Mouse (Mus musculus) right cerebral cortex, adult 18-20 months (tissue): ENCODE data around the gene Gpx5.

Experiments used
- DNase-seq: peaks from one replicate; pipeline ENCODE4 v3.0.0; 2022; ENCODE audit warnings: mixed read lengths

Gpx5 gene

GRCm38 (mm10) chr13:21292631-21293030, at the start of gene Gpx5:
TSS of gene Gpx5 (minus strand) at chr13:21292731.
- DNase-seq, result no peak

DNA sequence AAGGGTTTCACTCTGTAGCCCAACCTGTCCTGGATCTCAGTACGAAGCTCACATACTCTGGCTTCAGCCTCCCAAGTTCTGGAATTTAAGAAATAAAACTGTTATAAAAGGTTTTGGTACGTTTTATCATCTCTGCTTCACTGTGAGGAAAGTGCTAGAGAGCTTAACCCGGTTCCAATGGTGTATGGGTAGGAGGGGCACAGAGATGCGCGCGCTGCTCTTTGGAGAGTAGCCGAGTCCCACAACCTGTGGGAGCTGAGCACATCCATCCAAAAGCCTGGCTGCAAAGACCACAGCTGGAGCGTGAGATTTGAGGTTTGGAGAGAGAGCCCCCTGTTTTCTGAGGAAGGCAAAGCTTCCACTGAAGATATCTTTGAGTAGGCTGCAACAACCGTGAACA, 34.9 kb upstream of the Gpx5 start:
- no peak for DNase-seq

GRCm38 (mm10) chr13:21326657-21327211, 34.2 kb upstream of the Gpx5 start:
- DNase-seq, result peak; percentile 81

DNA sequence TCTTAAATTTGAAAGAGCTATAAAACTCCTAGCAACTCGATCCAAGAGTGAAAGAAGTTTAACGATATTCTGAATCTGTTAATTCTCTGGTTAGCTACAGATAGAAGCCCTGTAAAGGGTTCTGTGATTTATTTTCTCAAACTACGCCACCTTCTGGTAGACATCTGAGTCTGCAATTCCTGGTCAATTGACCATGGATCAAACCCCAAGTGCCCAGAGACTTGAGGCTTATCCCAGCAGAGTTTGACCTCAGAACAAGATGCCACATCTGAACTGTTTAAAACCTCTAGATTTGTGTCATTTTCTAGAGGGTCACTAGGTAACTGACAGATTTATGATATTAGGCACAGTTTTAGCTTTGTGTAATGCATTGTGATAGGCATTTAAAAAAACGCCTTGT, 33.7 kb upstream of the Gpx5 start:
- no peak for DNase-seq

GRCm38 (mm10) chr13:21323405-21323804, 30.9 kb upstream of the Gpx5 start:
- no peak for DNase-seq

- peak; percentile 72 for DNase-seq
Measured at GRCm38 (mm10) chr13:21322509-21323375, 30.2 kb upstream of the Gpx5 start.

GRCm38 (mm10) chr13:21321890-21322494, 29.5 kb upstream of the Gpx5 start:
- peak; percentile 11 for DNase-seq

DNA sequence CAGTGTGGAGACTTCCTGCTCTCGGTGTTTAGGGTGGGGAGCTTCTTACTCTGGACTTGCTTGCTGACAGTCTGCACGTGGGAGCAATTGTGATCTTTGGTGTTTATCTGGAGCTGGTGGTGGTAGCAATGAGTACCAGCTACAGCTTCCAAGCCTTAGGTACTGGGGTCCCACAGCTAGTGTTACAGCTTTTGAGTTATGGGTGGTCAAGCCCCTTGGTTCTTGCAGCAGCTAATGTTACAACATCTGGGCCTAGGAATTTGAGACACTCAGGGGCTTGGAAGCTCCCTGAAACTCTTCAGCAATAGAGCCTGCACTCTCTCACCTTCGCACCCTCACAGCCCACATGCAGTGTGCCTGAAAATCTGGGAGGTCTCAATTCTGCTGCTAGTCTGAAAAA, 27.7 kb upstream of the Gpx5 start:
- DNase-seq, result no peak

DNA sequence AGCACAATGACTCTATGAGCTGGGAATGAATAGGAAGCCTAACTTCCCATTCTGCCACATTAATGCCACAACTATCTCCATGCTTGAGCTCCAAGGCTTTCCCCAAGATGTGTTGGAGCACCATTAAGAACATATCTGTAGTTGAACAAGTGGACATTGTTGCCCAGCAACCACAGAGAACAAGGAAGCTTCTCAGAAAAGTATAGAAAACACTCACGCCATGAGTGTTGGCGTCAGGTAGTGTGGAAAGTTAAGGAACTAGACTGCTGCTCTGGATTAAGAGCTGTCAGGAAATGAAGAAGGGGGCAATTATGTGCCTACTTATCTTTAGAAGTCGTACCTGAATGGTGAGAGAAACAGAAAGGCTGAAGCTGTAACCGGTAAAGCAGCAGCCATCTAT, 21.4 kb upstream of the Gpx5 start:
- DNase-seq, result no peak

- no peak for DNase-seq
Measured at GRCm38 (mm10) chr13:21312854-21313253, 20.3 kb upstream of the Gpx5 start.

GRCm38 (mm10) chr13:21311926-21312325, 19.4 kb upstream of the Gpx5 start, which contains the start of gene Gpx6:
TSS of gene Gpx6 (plus strand) at chr13:21312125.
- no peak for DNase-seq

DNA sequence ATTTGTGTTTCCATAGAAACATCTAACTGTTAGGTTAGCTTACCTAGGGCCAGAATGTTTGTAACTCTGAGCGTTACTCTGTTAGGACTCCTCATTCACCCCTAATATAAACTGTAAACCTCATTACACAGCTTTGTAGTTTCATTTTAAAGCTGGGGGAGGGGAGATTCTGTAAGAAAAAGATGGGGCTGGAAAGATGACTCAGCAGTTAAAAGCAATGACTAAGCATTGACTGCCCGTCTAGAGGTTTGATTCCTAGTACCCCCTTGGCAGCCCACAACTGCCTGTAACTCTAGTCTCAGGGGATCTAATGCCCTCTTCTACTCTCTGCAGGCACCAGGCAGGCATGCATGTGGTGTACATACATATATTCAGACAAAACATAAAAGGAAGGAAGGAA, 17.3 kb upstream of the Gpx5 start:
- no peak for DNase-seq

DNA sequence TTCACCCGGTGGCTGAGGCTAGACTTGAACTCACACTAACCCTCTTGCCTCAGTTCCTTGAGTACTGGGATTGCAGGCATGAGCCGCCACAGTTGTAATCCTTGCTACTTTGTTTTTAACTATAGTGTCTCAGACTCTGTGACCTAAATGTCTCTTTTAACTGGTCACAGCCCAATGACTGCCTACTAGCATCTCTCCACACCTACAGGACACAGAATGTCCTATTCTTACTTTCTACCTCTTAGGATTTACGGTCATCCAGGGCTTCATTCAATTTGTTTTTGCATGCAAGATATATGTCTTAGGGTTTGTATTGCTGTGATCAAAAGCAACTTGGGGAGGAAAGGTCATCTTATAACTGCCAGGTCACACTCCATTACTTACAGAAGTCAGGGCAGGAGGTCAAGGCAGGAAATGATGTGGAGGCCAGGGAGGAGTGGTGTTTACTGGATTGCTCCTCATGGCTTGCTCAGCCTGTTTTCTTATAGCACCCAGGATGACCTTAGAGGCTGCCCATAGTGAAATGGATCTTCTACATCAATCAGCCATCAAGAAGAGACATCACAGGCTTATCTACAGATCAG, 12.0 kb upstream of the Gpx5 start:
- no peak for DNase-seq

GRCm38 (mm10) chr13:21298557-21298956, 6.0 kb upstream of the Gpx5 start:
- DNase-seq, result no peak

GRCm38 (mm10) chr13:21279559-21279958, 13.0 kb downstream of the Gpx5 start:
- peak; percentile 87 for DNase-seq

- no peak for DNase-seq
Measured at GRCm38 (mm10) chr13:21279076-21279475, 13.5 kb downstream of the Gpx5 start.

DNA sequence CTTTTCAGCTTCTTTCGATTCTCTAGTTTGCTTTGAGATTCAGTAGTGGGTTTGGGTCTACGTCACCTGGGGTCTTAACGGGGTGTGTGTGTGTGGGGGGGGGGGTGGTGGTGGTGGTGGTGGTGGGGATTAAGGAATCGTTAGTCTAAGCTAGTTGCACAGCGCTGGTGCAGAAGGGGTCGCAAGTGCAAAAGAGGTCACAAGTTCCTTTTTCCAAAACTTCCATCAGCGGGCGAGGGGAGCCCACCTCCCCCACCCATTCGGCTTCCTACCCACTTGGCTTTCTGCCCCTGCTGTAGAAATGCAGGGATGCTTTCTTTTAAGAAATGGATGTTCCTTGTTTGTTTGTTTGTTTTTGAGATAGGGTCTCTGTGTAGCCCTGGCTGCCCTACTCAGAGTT, 16.0 kb downstream of the Gpx5 start:
- DNase-seq, result no peak

- peak; percentile 91 for DNase-seq
Measured at GRCm38 (mm10) chr13:21275815-21276550, 16.5 kb downstream of the Gpx5 start.

DNA sequence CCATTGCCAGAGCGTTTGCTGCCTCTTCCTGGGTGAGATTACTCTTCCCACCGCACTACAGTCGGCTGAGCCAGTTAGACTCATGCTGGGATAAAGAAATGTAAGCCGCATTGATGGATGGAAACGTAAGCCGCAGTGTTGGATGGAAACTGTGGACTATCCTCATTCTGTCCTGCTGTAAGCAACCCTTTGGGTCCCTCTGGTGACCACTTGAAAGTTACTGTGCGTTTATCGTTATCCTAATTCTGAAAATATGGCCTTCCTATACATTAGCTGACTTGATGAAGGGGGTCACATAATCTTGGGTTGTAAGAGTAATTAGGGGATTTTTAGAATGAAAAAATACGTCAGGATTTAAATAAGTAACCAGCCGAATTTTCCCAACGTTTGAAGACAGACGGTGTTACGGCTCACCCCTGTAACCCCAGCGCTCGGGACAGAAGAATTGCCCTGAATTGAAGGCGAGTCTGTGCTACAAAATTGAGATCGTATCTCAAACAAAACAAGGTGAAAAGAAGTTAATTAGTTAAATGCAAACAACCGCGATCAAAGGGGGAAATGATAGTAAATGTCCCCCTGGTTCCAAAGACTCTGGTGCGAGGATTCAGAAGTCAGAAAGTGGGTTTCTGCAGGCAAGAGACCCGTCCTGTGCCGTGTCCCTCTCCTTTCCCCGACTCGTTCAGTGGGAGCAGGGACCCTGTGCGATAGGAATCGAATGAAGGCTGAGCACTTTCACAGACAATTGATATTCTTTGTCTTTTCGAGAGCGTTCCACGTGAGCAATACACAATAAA, 17.3 kb downstream of the Gpx5 start:
- DNase-seq, result peak; percentile 57

GRCm38 (mm10) chr13:21268262-21268661, 24.3 kb downstream of the Gpx5 start:
- DNase-seq, result no peak

DNA sequence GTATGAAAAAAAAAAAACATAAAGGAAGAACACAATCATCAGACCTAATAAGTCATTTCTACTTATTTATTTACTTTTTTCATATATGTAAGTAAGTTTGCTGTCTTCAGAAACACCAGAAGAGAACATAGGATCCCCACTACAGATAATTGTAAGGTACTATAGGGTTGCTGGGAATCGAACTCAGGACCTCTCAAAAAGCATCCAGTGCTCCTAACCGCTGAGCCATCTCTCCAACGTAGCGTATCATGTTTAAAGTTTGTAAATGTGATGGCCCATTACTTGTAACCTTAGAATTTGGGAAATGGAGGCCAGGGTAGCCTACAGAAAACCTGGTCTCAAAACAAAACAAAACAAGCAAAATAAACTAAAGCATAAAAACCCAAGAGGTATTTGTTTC, 25.0 kb downstream of the Gpx5 start:
- no peak for DNase-seq

- DNase-seq, result no peak
Measured at GRCm38 (mm10) chr13:21265736-21266135, 26.8 kb downstream of the Gpx5 start.
